Mouse (Mus musculus) cerebellum, postnatal 14 days (tissue): ENCODE results near the gene Zfp276.

Source experiments
- DNase-seq, 2 experiments: peaks; one replicate each; pipeline ENCODE4 v3.0.0; 2021; ENCODE audit warnings: mixed read lengths in 2 of 2

Zfp276 gene

GRCm38 (mm10) chr8:123254099-123254885 lies at the start of gene Zfp276, which contains the start of gene Vps9d1:
Gene Zfp276, plus strand, starts transcription at chr8:123254195.
Gene Vps9d1, minus strand, starts transcription at chr8:123254348.
- DNase-seq = peak; percentile 89 to 92

- no peak for DNase-seq
Observed at GRCm38 (mm10) chr8:123211876-123212275, 42.1 kb upstream of the Zfp276 start.

DNA sequence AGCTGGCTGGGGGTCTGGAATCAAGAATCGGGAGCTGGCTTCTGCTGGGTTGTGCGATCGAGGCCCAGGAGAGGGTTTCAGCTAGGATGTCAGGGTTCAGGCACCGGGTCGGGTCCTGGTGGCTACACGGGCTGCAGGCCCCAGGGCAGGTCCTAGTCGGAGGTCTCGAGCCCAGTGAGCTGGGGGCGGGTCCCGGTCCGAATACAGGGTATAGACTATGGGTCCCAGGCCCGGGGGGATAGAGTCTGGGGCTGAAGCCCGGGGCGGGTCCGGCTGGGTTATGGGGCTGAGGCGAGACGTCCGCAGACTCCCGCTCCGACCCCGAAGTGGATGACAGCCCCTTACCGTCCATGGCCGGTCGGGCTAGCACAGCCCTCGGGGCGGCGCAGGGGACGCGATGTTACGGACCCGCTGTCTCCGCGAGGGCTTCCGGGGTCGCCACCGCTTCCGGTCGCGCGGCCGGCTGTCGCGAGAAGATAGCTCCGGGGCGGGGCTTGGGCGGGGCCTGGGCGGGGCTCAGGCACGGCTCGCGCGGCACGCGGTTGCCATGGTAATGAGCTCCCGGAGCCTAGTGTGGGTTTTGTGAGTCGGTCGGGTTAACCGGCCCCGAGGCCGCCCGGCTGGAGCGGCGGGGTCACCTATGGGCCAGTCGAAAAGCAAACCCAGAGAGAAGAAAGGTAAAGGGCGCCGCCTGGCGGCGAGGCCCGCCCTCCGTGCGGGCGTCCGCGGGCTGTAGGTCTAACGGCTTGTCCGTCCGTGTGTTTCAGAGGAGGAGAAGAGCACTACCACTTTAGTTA lies 41.5 kb upstream of the Zfp276 start, which contains the start of the genes Chmp1a and Spata33:
Gene Chmp1a (minus strand): TSS at position 443 of the 797 bp plus-strand sequence.
Gene Spata33 (plus strand): TSS at position 512 of the 797 bp plus-strand sequence.
- peak; percentile 93 for DNase-seq

DNA sequence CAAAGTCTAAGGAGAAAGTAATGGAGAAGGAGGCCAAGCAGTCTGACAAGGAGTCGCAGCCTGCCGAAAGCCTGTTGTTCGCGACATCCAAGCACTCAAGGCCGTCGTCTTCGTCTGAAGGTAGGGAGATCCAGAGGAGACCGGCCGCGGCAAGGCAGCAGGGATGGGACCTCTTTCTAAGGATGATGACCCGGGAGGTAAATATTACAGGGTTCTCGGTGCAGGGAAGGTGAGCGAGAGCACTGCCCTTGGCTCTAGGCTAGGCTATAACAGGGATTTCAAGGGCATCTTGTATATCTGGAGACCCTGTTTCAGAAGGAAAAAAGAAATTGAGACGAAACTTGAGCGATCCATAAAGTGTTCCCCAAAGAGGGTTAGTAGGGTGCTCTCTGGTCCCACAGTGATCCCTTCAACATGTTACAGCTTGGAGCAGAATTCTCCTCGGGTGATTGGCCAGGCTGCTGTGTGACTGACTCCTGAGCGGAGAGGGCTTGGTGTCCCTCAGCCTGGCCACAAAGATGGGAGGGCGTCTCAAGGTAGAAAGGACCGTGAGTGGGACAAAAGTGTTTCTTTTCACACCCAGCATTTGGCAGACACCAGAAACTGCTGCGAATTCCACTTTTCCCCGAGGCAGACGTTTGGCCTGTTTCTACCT lies 40.8 kb upstream of the Zfp276 start:
- DNase-seq = no peak

DNA sequence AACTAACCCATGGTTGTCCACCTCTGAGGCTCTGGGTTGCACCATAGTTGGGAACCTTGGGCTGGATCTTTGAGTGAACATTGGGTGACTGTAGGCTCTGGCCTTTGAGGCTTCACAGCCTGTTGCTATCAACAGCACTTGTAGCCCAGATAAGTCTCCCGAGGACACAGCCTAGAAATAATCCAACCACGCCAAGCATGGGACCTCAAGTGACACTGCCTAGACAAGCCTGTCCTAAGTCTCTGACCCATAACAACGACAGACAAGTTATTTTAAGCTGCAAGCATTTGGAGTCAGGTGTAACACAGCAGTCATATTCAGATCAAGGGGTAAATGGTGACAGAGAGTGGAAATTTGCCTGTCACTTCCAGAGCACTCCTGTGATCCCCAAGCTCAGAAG lies 38.6 kb upstream of the Zfp276 start:
- DNase-seq = no peak

DNA sequence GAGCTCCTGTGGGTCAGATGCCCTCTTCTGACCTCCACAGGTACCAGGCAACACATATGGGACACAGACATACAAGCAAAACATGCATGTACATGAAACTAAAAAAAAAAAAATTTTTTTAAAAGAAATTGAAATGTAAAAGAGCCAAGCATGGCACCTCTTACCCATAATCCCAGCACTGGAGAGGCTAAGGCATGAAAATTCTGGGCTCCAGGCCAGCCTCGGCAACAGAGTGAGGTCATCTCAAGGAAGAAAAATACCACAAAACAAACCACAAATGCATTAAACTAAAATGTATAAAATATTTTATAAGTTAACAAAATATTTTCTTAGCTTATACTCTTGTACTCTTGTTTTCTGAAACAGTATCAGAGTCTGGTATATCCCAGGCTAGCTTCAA lies 33.1 kb upstream of the Zfp276 start:
- DNase-seq = no peak

DNA sequence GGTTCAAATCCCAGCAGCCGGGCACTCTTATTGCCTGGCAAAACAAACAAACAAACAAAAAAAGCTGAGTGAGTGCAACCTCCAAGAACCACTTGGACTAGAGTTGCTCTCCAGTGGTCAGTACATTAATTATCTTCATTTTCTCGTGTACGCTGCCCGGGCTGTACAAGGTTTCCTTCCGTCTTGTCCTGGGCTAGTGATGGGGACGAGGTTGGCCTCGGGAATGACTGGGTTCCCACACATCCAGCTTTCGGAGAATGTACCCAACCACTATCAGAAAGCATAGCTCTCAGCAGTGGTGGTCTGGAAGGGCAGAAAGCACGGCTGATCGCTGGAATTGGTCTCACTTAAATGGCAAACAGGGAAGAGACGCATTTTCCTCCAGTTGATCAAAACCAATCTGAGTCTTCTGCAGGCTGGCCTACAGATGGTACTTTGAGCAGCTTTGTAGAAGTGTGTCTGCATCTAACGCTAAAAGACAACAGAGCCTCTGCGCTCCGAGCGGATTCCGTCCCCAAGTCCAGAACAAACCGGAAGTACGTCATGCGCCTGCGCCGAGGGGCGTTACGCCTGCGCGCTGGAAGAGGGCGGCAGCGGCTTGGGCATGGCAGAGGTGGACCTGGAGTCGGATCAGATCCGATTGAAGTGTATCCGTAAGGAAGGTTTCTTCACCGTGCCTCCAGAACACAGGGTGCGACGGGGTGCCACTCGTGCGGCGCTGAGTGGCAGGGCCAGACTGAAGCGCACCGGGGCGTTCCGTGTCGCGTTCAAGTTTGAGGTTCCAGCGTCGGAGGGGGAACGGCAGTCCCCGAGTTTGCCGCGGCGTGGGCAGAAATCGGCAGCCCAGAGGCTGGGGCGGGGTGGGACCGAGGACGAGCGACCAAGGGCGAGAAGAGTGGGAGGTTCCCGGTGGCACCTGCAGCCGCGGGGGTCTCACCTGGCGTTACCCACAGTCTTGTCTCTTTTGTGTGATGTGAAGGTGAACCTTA lies 29.4 kb upstream of the Zfp276 start, which contains the start of gene Cdk10:
Gene Cdk10 (plus strand): TSS at position 565 of the 989 bp plus-strand sequence.
- peak; percentile 93 to 95 for DNase-seq

DNA sequence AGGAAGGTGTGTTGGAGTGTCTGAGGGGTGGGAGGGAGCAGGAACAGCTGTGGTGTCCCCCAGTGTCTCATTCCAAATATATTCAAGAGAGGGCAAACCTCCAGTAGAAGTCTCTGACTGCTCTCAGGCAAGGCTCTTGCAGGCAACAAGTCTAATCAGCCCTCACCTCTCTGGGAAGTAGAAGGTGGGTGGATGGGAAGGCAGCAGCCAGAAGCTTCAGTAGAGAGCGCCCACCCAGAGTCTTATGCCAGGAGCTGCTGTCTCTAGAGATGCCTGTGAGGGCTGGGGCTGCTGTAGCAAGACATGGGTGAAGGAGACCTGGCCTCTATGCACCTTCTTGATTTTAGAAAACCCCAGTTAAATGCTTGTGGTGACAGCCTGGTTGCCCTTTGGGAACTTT lies 25.6 kb upstream of the Zfp276 start:
- no peak for DNase-seq

- DNase-seq = peak in 1 of 2 experiments; percentile 53
Observed at GRCm38 (mm10) chr8:123230326-123230725, 23.7 kb upstream of the Zfp276 start.

DNA sequence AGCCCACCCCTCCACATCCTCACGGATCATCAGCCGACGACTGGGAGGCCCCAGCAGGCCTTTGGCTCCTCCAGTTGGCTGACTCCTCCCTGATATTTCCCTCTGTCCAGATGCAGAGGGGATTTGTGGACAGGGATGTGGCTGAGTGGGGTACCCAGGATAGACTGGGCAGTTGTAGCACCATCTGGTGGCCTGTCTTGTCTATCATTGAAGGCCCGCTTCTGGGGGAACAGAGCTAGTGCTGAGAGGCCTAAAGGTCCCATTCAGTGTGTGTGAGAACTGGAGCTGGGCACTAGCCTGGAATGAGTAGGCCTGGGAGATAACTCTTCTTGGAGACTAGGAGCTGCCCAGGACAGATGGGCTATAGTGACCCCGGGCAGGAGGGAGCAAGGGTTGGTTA lies 22.3 kb upstream of the Zfp276 start:
- DNase-seq = peak; percentile 31 to 44

DNA sequence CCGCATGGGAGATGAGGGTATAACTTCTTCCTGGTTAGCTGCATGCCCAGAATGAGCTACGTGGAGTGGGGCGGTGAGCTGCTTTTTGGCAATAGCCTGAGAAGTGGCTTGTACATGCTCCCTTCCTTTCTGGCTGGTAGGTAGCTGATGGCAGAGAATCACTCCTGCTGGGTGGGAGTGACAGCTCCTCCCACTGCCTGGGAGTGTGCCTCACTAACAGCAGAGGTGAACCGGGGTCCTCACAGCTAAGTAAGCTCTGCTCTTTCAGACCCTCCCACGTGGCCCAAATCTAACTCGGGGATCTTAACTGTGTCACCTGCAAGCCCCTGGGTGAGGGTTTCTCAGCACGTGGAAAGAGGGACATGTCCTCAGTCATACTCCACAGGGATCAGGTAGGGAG lies 21.4 kb upstream of the Zfp276 start:
- no peak for DNase-seq

DNA sequence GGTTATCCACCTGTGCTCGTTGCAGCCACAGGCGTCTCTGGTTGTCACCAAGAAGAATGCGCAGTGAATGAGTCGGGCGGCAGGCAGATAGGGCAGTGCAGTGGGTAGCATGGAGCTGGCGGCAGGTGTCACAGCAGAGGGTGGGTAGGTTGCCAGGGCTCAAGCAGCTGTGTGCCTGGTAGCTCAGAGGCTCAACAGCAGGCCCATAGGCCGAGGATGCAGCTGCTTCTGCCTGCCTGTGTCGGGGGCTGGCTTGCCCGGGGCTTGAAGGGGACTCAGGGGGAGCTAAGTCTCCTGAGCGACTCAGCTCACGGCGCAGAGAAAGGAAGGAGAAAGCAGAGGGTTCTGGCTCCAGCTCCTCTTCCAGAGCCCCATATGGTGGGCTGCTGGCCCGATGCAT lies 20.7 kb upstream of the Zfp276 start:
- peak in 1 of 2 experiments; percentile 49 for DNase-seq

GRCm38 (mm10) chr8:123233760-123234159 lies 20.2 kb upstream of the Zfp276 start:
- DNase-seq = no peak

DNA sequence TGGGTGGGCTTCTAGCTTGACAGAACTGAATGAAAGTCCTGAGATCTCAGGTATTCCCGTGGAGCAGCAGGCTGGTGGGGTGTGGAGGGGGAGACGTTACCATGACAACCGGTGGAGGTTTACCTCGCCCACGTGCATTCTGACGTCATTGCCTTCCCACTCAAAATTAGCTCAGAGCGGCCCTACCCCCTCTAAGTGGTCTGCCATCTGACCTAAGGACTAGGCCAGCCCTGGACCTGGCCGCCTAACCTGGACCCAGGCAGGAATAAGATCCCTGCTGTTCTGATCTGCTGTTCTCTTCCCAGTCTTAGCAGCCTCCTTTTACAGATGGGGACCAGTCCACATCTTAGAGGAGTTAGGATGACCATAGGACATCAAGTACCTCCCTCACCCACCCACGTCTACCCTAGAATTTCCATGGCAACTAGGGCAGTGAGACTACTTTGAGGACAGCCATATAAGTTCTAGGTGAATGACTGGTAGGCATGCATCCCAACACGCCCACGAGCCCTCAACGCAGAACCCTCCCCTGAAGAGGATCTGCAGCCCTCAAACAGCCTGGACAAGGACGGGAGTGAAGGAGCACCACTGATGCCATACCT lies 19.0 kb upstream of the Zfp276 start:
- DNase-seq = peak; percentile 58 to 69

DNA sequence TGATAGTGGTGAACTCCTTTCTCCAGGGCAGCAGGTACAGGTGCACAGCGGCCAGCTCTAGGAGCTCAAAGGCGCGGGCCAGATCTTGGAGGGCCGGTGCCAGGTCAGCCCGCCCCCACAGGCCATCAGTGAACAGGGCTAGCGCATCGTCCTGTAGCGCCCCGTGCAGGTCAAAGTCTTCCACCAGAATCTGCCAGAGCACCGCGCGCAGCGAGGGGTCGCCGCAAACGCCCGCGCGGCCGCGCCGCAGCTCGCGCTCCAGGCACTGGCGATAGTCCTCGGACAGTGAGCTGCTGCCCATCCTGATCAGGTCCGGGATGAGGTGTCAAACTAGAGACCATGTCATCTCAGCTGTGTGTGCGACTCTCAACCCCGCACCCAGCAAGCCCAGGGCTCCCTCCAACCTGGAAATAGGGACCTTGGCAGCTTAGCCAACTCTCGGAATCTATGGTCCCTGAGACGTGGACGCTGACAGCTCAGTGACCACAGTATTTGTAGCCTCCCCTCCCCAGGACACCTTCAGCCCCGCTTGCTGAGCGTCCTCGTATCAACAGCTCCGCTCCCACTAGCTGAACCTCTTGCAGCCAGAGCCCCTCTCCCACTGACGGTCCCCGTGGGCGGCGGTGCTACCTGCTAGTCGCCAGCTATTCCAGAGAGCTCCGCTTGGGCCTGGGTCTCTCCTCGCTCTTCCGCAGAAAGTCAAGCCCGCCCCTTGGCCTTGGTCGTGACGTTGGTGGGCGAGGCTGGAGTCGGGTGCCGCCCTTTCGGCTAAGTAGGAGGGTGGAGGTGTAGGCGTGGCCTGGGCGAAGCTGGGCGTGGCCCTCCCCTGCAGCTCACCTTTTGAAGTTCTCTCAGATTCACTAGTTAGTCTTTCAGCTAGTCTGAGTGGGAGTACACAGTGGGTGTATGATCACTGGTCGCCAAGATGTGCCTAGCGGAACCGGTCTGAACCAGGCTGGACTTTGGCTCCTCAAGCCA lies 18.2 kb upstream of the Zfp276 start, which contains the start of gene Spata2l:
Gene Spata2l (minus strand): TSS at position 714 of the 978 bp plus-strand sequence.
- DNase-seq = peak; percentile 84 to 87

DNA sequence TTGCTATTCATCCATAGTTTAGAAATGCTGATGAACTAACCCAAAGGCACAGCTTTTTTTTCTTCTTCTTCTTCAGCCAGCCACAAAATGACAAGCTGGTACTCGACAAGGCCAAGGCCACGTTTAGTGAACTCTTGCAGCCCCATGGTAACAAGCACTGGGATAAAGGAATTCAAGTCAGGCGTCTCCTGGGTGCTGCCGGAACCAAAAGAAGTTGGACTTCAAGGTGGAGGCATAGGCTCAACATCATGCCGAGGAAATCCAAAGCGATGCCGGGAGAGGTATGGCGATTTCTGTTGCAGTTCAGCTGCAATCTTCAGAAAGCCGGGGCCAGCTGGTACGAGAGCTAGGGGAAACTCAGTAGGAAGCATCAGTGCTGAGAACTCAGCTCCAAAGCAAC lies 14.6 kb upstream of the Zfp276 start:
- DNase-seq = no peak

DNA sequence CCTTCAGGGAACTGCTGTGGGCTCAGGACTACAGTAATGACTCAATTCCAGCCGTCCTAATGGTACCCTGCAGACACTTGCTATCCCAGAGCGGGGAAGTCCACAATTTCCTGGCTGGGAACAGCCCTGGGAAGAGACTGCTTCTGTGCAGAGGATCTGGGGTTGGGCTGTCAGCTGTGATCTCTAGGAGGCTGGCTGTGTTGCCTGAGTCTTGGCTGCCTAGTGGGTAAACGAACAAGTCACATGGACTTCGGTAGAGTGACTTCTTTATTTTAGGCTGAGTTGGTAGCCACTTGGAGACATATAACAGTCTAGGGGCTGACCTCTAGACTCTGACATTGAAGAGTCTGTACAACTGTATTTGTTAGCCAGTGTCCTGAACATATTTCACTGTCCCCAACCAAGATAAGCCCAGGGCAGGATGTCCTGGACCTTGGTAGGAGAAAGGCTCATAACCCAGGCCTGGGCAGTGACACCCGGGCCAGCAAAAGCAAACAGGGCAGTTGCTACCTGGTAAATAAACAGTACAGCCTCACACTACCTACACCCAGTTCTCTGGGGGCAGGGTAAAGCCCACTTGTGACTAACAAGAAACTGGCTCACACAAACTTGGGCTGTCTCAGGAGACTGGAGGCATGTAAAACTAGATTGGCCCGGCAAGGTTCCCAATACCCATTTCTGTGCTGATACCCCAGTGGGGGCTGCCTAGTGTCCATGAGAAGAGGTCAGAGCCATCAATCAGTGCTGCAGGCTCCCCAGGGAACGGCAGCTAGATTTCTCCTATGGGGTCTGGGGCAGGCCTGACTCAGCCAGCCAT lies 11.7 kb upstream of the Zfp276 start:
- DNase-seq = no peak

- no peak for DNase-seq
Observed at GRCm38 (mm10) chr8:123243053-123243452, 10.9 kb upstream of the Zfp276 start.

DNA sequence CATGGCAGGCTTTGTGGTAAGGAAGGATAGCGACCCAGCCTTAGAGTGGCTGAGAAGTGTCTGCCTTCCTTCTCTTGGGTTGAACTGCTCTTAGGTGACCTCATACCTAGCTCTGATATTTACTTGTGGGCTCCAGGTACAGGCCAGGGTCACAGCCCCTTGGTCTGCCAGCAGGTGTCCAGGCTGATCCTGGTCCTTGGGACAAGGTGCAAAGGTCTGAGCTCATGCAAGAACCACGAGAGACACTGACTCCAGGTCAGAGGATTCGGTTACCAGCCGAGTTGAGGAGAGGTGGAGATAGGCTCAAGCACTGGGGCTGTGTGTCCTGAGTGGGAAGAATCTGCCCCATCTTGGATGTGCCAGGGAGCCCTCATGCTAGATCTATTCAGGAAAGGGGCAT lies 9.6 kb upstream of the Zfp276 start:
- no peak for DNase-seq
